ENCODE assay signal across 7 mouse cellular contexts in the genomic region with DNA sequence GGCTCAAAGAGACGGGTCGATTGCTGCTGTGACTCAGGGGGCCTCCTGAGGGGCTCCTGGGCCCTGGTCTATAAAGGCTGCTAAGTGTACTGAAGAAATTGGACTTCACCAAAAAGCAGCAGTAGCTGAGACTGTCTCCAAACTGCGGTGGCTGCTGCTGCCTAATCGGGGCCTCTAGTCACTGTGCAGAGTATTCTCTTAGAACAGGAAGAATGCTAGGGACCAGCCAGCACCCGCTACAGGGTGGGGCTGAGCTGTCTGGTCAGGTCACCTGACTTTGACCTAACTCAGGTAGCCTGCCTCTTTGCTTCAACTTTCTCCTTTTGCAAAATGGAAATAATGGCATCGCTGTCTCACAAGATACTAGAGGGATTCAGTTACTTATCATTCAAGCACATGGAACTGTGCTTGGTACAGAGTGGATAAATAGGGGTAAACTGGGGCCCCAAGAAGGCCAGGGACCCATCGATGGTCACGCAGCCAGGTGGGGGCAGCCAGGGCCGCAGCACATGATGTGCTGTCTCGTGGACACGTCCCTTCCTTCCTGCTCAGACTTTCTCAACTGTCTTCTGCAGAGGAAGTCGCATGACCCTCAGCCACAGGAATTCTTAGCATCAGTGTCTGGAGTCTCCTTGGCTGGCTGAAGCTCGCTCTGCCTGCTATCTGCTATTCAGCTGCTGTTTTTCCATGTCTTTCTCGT. TPM values are rescaled to one million over a fixed set of nuclear protein-coding genes. Genes with fewer than 3 reads are reported as not detected.
DNase-seq lines count a peak whose midpoint lies in the region; ATAC-seq and TF ChIP-seq lines count a peak whose summit lies in the region.

No protein-coding gene starts in this region.

- H3K27me3 ChIP-seq in lung, embryonic 14.5 days (ENCODE audit: insufficient read depth, low read length) = no peaks in the 10 kb centered on the region
- H3K27me3 ChIP-seq in forebrain, embryonic 13.5 days = no peaks in the 10 kb centered on the region
- H3K27me3 ChIP-seq in liver, embryonic 13.5 days = no peaks in the 10 kb centered on the region

- peak overlapping the region; percentile 52 for H3K27ac ChIP-seq in lung, embryonic 14.5 days (ENCODE audit: low read depth)
- peak overlapping the region; percentile 19; the same call in 1 of the 2 replicates for H3K27ac ChIP-seq in forebrain, embryonic 13.5 days
- H3K27ac ChIP-seq in liver, embryonic 13.5 days = peak overlapping the region; percentile 90

- no peaks in the 10 kb centered on the region for H3K9me3 ChIP-seq in lung, embryonic 14.5 days (ENCODE audit: low read depth, low read length)
- H3K9me3 ChIP-seq in forebrain, embryonic 13.5 days (replicated peaks) = no peaks in the 10 kb centered on the region
- no peaks in the 10 kb centered on the region for H3K9me3 ChIP-seq in liver, embryonic 13.5 days (replicated peaks)

- peak; percentile 54 for DNase-seq in lung, embryonic 14.5 days
- no peak for DNase-seq in lung, postnatal 14 days
- peak; percentile 49 for DNase-seq in liver, embryonic 13.5 days
- peak; percentile 58 for DNase-seq in yolk sac, embryonic 10.5 days (ENCODE audit: low spot score)
- no peak for DNase-seq in spleen, postnatal 14 days (ENCODE audit: low spot score in 2 of 2)
- no peak for DNase-seq in urinary bladder, postnatal 10 days (ENCODE audit: low spot score)

- no peak for ATAC-seq in lung, embryonic 14.5 days (ENCODE audit: insufficient read depth)
- ATAC-seq in forebrain, embryonic 13.5 days = no peak
- no peak for ATAC-seq in liver, embryonic 13.5 days (ENCODE audit: low read depth)

- H3K9ac ChIP-seq in lung, embryonic 14.5 days = no peak overlapping the region
- H3K9ac ChIP-seq in forebrain, embryonic 13.5 days = no peak overlapping the region
- H3K9ac ChIP-seq in liver, embryonic 13.5 days = peak overlapping the region; percentile 69

- TF ChIP-seq CTCF in lung, embryonic 14.5 days (IDR thresholded peaks at IDR 0.05; ENCODE audit: low read depth) = no peak

- peaks cover 38% of the 10 kb centered on the region for H3K4me1 ChIP-seq in lung, embryonic 14.5 days (ENCODE audit: insufficient read depth)
- H3K4me1 ChIP-seq in forebrain, embryonic 13.5 days = peaks cover 85% of the 10 kb centered on the region
- peaks cover 89% of the 10 kb centered on the region for H3K4me1 ChIP-seq in liver, embryonic 13.5 days (replicated peaks)

- WGBS in lung, embryonic 14.5 days = 41% methylated on average over 14 of the region's 14 CpGs
- 65% methylated on average over 14 of the region's 14 CpGs for WGBS in forebrain, embryonic 13.5 days
- 15% methylated on average over 14 of the region's 14 CpGs for WGBS in liver, embryonic 13.5 days (ENCODE audit: insufficient replicate concordance)

- 0 out of 2 replicates have a peak overlapping the region, but pooled peaks have one; percentile 21 for H3K4me2 ChIP-seq in lung, embryonic 14.5 days
- H3K4me2 ChIP-seq in forebrain, embryonic 13.5 days = no peak overlapping the region
- H3K4me2 ChIP-seq in liver, embryonic 13.5 days = peak overlapping the region; percentile 62

- no peaks in the 10 kb centered on the region for H3K36me3 ChIP-seq in lung, embryonic 14.5 days (ENCODE audit: insufficient read depth)
- H3K36me3 ChIP-seq in forebrain, embryonic 13.5 days (ENCODE audit: poor library complexity, severe bottlenecking) = no peaks in the 10 kb centered on the region
- no peaks in the 10 kb centered on the region for H3K36me3 ChIP-seq in liver, embryonic 13.5 days

- no peak overlapping the region for H3K4me3 ChIP-seq in lung, embryonic 14.5 days (ENCODE audit: low read depth, low read length)
- no peak overlapping the region for H3K4me3 ChIP-seq in forebrain, embryonic 13.5 days
- peak overlapping the region; percentile 24 for H3K4me3 ChIP-seq in liver, embryonic 13.5 days (replicated peaks)

RNA-seq across cellular contexts. Expression of a gene that starts 24.2 kb away (rescaled TPM):
- 129 and 134 TPM in 2 replicates for polyA plus RNA-seq in lung, embryonic 14.5 days (2014; fragmentation: Nextera tagmentation; extraction: Ambion mirVana)
- polyA plus RNA-seq in forebrain, embryonic 13.5 days (2015; fragmentation: Nextera tagmentation; extraction: Ambion mirVana) = 122 and 124 TPM in 2 replicates
- polyA plus RNA-seq in liver, embryonic 13.5 days (2015; fragmentation: Nextera tagmentation; extraction: Ambion mirVana) = 29.9 and 38.3 TPM in 2 replicates

Comparison
In these comparisons a context has a peak if more than half of its experiments do, and no peak if none do; other contexts are left out.
1. DNase-seq: peak in lung, embryonic 14.5 days (single experiment), liver, embryonic 13.5 days (single experiment) and yolk sac, embryonic 10.5 days (single experiment); none in lung, postnatal 14 days (single experiment), spleen, postnatal 14 days (0 of 2) and urinary bladder, postnatal 10 days (single experiment).
2. H3K27ac ChIP-seq: peak in every context shown above with its lines; median percentile 90 in liver, embryonic 13.5 days; 52 in lung, embryonic 14.5 days; 19 in forebrain, embryonic 13.5 days.